Mouse (Mus musculus) forebrain, embryonic 13.5 days (tissue): ENCODE data around the gene Tmem176b. TPM values are rescaled to one million over a fixed set of nuclear protein-coding genes. Genes with fewer than 3 reads are reported as not detected.
A peak's percentile ranks its signal among the peaks of the same experiment; 100 is the strongest.

ENCODE experiments used
- ATAC-seq: fragments of 200-750 bp; cut with Nextera tagmentation; 2 replicates; pipeline ENCODE4 v1.8.0; 2017
- H3K27ac ChIP-seq: fragments of 300-500 bp; sonication (generic); 2 replicates; pipeline ENCODE4 v1.5.1; 2015; ENCODE audit warnings: inconsistent platforms, mild to moderate bottlenecking, moderate library complexity
- H3K27me3 ChIP-seq: fragments of 300-500 bp; sonication (generic); 2 replicates; pipeline ENCODE4 v1.6.1; 2015; ENCODE audit warnings: mild to moderate bottlenecking, inconsistent platforms
- H3K36me3 ChIP-seq: fragments of 300-500 bp; sonication (generic); 2 replicates; pipeline ENCODE4 v1.6.1; 2015; ENCODE audit warnings: mild to moderate bottlenecking, inconsistent platforms; ENCODE audit not compliant: poor library complexity, severe bottlenecking
- H3K4me1 ChIP-seq: fragments of 300-500 bp; sonication (generic); 2 replicates; pipeline ENCODE4 v1.6.1; 2015; ENCODE audit warnings: inconsistent platforms
- H3K4me2 ChIP-seq: fragments of 300-500 bp; sonication (generic); 2 replicates; pipeline ENCODE4 v1.6.1; 2015; ENCODE audit warnings: inconsistent platforms, mild to moderate bottlenecking, moderate library complexity
- H3K4me3 ChIP-seq: fragments of 300-500 bp; sonication (generic); 2 replicates; pipeline ENCODE4 v1.5.1; 2015; ENCODE audit warnings: mild to moderate bottlenecking, inconsistent platforms
- H3K9ac ChIP-seq: fragments of 300-500 bp; sonication (generic); 2 replicates; pipeline ENCODE4 v1.6.1; 2015; ENCODE audit warnings: mild to moderate bottlenecking, inconsistent platforms
- H3K9me3 ChIP-seq: fragments of 300-500 bp; sonication (generic); replicated peaks from 2 replicates; pipeline ENCODE4 v1.6.1; 2016; ENCODE audit warnings: inconsistent platforms
- WGBS: fragments of 180-500 bp; shearing (Covaris S2); methylation state at CpG from one replicate; pipeline ENCODE4 v1.1.7; 2015; 5-methylcytosine and 5-hydroxymethylcytosine counted together
- polyA plus RNA-seq: library from polyadenylated mRNA; unstranded; fragments of >200 nt; fragmentation: Nextera tagmentation; extraction: Ambion mirVana; gene quantifications from 2 replicates; pipeline ENCODE4 v1.2.1, GENCODE M21; 2015

The Tmem176b gene
- polyA plus RNA-seq, 1 experiment from 2014 or later, result 97.6 TPM

GRCm38 (mm10) chr6:48862816-48863215 lies 21.5 kb upstream of the Tmem176b start:
- peaks cover 73% of the 10 kb centered on the region for H3K27me3 ChIP-seq
- H3K9ac ChIP-seq, result no peak overlapping the region
- no peak for ATAC-seq
- H3K36me3 ChIP-seq, result no peaks in the 10 kb centered on the region
- H3K9me3 ChIP-seq, result no peaks in the 10 kb centered on the region
- H3K4me1 ChIP-seq, result peaks cover 20% of the 10 kb centered on the region
- no peak overlapping the region for H3K27ac ChIP-seq
- H3K4me3 ChIP-seq, result no peak overlapping the region
- H3K4me2 ChIP-seq, result no peak overlapping the region
- 85% methylated on average over 4 of the region's 4 CpGs for WGBS

GRCm38 (mm10) chr6:48861616-48862280 lies 20.5 kb upstream of the Tmem176b start:
- peaks cover 64% of the 10 kb centered on the region for H3K27me3 ChIP-seq
- no peaks in the 10 kb centered on the region for H3K36me3 ChIP-seq
- H3K4me3 ChIP-seq, result no peak overlapping the region
- H3K4me2 ChIP-seq, result no peak overlapping the region
- no peak overlapping the region for H3K27ac ChIP-seq
- no peak for ATAC-seq
- WGBS, result 75% methylated on average over 12 of the region's 12 CpGs
- H3K9me3 ChIP-seq, result no peaks in the 10 kb centered on the region
- peaks cover 10% of the 10 kb centered on the region for H3K4me1 ChIP-seq
- no peak overlapping the region for H3K9ac ChIP-seq

DNA sequence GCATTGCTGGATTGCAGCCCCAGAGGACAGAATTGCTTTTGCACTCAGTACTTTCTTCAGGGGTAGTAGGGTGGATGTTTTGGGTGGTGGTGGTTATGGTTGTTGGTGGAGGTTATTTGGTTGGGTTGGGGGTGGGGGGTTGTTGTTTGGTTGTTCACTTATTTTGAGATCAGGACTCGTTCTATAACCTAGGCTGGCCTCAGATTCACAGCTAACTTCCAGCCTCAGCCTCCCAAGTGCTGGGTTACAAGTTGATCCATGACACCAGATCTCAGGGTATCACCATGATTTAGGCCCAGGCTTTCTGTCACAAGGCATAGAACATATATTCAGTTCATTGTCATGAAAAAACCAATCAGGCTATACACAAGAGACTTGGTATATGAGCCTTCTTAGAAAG lies 19.6 kb upstream of the Tmem176b start:
- Histone ChIP-seq H3K9ac (no peak overlapping the region), H3K4me3 (no peak overlapping the region), H3K9me3 (no peaks in the 10 kb centered on the region), H3K27me3 (peaks cover 64% of the 10 kb centered on the region), H3K4me1 (peaks cover 1% of the 10 kb centered on the region; the same call in 1 of the 2 replicates), H3K4me2 (no peak overlapping the region), H3K36me3 (no peaks in the 10 kb centered on the region), H3K27ac (no peak overlapping the region)
- WGBS, result 95% methylated on average over 1 of the region's 1 CpGs
- no peak for ATAC-seq

- Histone ChIP-seq H3K9me3 (no peaks in the 10 kb centered on the region), H3K9ac (no peak overlapping the region), H3K4me3 (no peak overlapping the region), H3K36me3 (no peaks in the 10 kb centered on the region), H3K27ac (no peak overlapping the region), H3K27me3 (peaks cover 59% of the 10 kb centered on the region), H3K4me2 (peak overlapping the region; percentile 38; the same call in 1 of the 2 replicates), H3K4me1 (no peaks in the 10 kb centered on the region)
- 11% methylated on average over 20 of the region's 23 CpGs for WGBS
- ATAC-seq, result peak; percentile 58; the same call in 1 of the 2 replicates
Observed at GRCm38 (mm10) chr6:48860130-48860815, 19.0 kb upstream of the Tmem176b start.

GRCm38 (mm10) chr6:48857613-48858302 lies 16.5 kb upstream of the Tmem176b start:
- 50% methylated on average over 8 of the region's 8 CpGs for WGBS
- H3K4me3 ChIP-seq, result no peak overlapping the region
- H3K4me2 ChIP-seq, result no peak overlapping the region
- no peaks in the 10 kb centered on the region for H3K36me3 ChIP-seq
- H3K27me3 ChIP-seq, result peaks cover 37% of the 10 kb centered on the region
- H3K27ac ChIP-seq, result no peak overlapping the region
- ATAC-seq, result no peak
- no peak overlapping the region for H3K9ac ChIP-seq
- H3K4me1 ChIP-seq, result no peaks in the 10 kb centered on the region
- H3K9me3 ChIP-seq, result peaks cover 5% of the 10 kb centered on the region; the same call in 1 of the 2 replicates

- 98% methylated on average over 2 of the region's 2 CpGs for WGBS
- H3K4me1 ChIP-seq, result peaks cover 8% of the 10 kb centered on the region
- ATAC-seq, result no peak
- H3K9ac ChIP-seq, result no peak overlapping the region
- H3K27me3 ChIP-seq, result peaks cover 9% of the 10 kb centered on the region
- no peak overlapping the region for H3K4me3 ChIP-seq
- peaks cover 5% of the 10 kb centered on the region; the same call in 1 of the 2 replicates for H3K9me3 ChIP-seq
- no peak overlapping the region for H3K4me2 ChIP-seq
- H3K36me3 ChIP-seq, result no peaks in the 10 kb centered on the region
- no peak overlapping the region for H3K27ac ChIP-seq
Observed at GRCm38 (mm10) chr6:48854155-48854554, 12.9 kb upstream of the Tmem176b start.

- Histone ChIP-seq H3K27me3 (no peaks in the 10 kb centered on the region), H3K9ac (peak overlapping the region; percentile 39; the same call in 1 of the 2 replicates), H3K9me3 (peaks cover 5% of the 10 kb centered on the region; the same call in 1 of the 2 replicates), H3K4me1 (peaks cover 8% of the 10 kb centered on the region), H3K4me2 (peak overlapping the region; percentile 61), H3K36me3 (no peaks in the 10 kb centered on the region), H3K4me3 (peak overlapping the region; percentile 33), H3K27ac (no peak overlapping the region)
- peak; percentile 63; the same call in 1 of the 2 replicates for ATAC-seq
- under 1% methylated on average over 29 of the region's 29 CpGs for WGBS
Observed at GRCm38 (mm10) chr6:48851820-48852491, 10.7 kb upstream of the Tmem176b start.

DNA sequence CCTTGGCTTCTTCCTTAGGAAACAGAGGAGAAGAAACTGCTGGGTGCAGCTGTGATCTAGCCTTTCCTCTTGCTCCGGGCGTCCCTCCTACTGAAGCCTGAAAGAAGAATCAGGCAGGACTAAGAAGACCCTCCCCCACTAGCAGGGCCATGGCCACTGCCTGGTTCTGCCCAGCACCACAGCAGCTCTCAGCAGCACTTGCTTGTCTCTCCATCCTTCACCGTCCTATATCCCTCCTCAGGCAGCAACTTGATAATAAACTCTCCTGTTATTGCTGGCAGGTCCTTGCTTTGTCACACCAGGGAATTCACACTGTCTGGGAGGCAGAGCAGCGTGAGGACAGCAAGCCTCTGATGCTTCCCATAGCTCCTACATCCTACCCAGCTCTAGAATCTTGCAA lies 3.8 kb upstream of the Tmem176b start:
- H3K4me1 ChIP-seq, result peaks cover 28% of the 10 kb centered on the region
- no peaks in the 10 kb centered on the region for H3K9me3 ChIP-seq
- no peaks in the 10 kb centered on the region for H3K27me3 ChIP-seq
- no peak for ATAC-seq
- no peak overlapping the region for H3K9ac ChIP-seq
- 74% methylated on average over 4 of the region's 4 CpGs for WGBS
- H3K27ac ChIP-seq, result no peak overlapping the region
- H3K36me3 ChIP-seq, result no peaks in the 10 kb centered on the region
- no peak overlapping the region for H3K4me2 ChIP-seq
- no peak overlapping the region for H3K4me3 ChIP-seq

GRCm38 (mm10) chr6:48842111-48842842 lies 981 bp upstream of the Tmem176b start:
- Histone ChIP-seq H3K4me1 (peaks cover 49% of the 10 kb centered on the region), H3K4me2 (peak overlapping the region; percentile 69), H3K36me3 (0 out of 2 replicates have a peak, but pooled peaks cover 5% of the 10 kb centered on the region), H3K4me3 (no peak overlapping the region), H3K27ac (no peak overlapping the region), H3K9ac (no peak overlapping the region), H3K9me3 (no peaks in the 10 kb centered on the region), H3K27me3 (no peaks in the 10 kb centered on the region)
- no peak for ATAC-seq
- 78% methylated on average over 11 of the region's 11 CpGs for WGBS

- Histone ChIP-seq H3K9ac (peak within 1 kb of the TSS; percentile 59), H3K4me2 (peak within 1 kb of the TSS; percentile 69), H3K27ac (peak within 1 kb of the TSS; percentile 79), H3K27me3 (no peaks in the 10 kb centered on the region), H3K4me1 (peaks cover 49% of the 10 kb centered on the region), H3K36me3 (peaks cover 19% of the 10 kb centered on the region), H3K4me3 (peak within 1 kb of the TSS; percentile 43), H3K9me3 (no peaks in the 10 kb centered on the region)
- peak; percentile 32 for ATAC-seq
- 16% methylated on average over 7 of the region's 7 CpGs for WGBS
Observed at GRCm38 (mm10) chr6:48840371-48840969, 826 bp downstream of the Tmem176b start, which contains the start of gene Tmem176a. TSS of gene Tmem176a (plus strand) at chr6:48840919.
